Mouse (Mus musculus) sigmoid colon, adult 10 weeks (tissue): ENCODE results near the gene Tceal1. TPM values are rescaled to one million over a fixed set of nuclear protein-coding genes. Genes with fewer than 3 reads are reported as not detected.

ENCODE experiments used
- polyA plus RNA-seq: library from polyadenylated mRNA; stranded (reverse); fragments of 350-450 nt; fragmentation: Illumina TruSeq; extraction: RNeasy Lipid Tissue Mini Kit (QIAGEN cat#74804); gene quantifications from one replicate; pipeline ENCODE4 v1.2.3, GENCODE M21; 2014; ENCODE audit warnings: low read depth, low replicate concordance

Tceal1 gene
- 8.6 TPM for polyA plus RNA-seq

GRCm38 (mm10) chrX:136707446-136708167, at the start of gene Tceal1:
TSS of gene Tceal1 (plus strand) at chrX:136707982.

GRCm38 (mm10) chrX:136743459-136743858, 35.7 kb downstream of the Tceal1 start, which contains the start of gene Morf4l2:
TSS of gene Morf4l2 (minus strand) at chrX:136743690.

Other genes starting within 250 kb of the Tceal1 start
- not detected for gene Kir3dl1, start 190.0 kb upstream of the Tceal1 start, polyA plus RNA-seq
- not detected for gene Kir3dl2, start 163.9 kb upstream of the Tceal1 start, polyA plus RNA-seq
- 2.6 TPM for gene Tceal3, start 117.1 kb upstream of the Tceal1 start, polyA plus RNA-seq
- gene Morf4l2, start 35.7 kb downstream of the Tceal1 start, polyA plus RNA-seq, result 519 TPM
- not detected for gene Glra4, start 72.2 kb downstream of the Tceal1 start, polyA plus RNA-seq
- gene Plp1, start 114.7 kb downstream of the Tceal1 start, polyA plus RNA-seq, result 12.1 TPM
- gene Rab9b, start 160.8 kb downstream of the Tceal1 start, polyA plus RNA-seq, result 0.79 TPM
- not detected for gene H2bfm, start 219.3 kb downstream of the Tceal1 start, polyA plus RNA-seq